Mouse (Mus musculus) midbrain, embryonic 10.5 days (tissue): ENCODE results near the gene Phlda1. TPM values are rescaled to one million over a fixed set of nuclear protein-coding genes. Genes with fewer than 3 reads are reported as not detected.

Experiments
- DNase-seq: peaks from one replicate; pipeline ENCODE4 v3.0.0-alpha.2; 2017; ENCODE audit warnings: low spot score
- H3K27ac ChIP-seq: fragments of 300-500 bp; sonication (generic); replicated peaks from 2 replicates; pipeline ENCODE4 v1.5.1; 2016; ENCODE audit warnings: mild to moderate bottlenecking
- H3K27me3 ChIP-seq: fragments of 300-500 bp; sonication (generic); 2 replicates; pipeline ENCODE4 v1.6.1; 2016; ENCODE audit warnings: low read depth, mild to moderate bottlenecking; ENCODE audit not compliant: poor library complexity, severe bottlenecking
- H3K36me3 ChIP-seq: fragments of 300-500 bp; sonication (generic); 2 replicates; pipeline ENCODE4 v1.6.1; 2016; ENCODE audit warnings: mild to moderate bottlenecking, moderate library complexity
- H3K4me1 ChIP-seq: fragments of 300-500 bp; sonication (generic); 2 replicates; pipeline ENCODE4 v1.6.1; 2016
- H3K4me3 ChIP-seq: fragments of 300-500 bp; sonication (generic); 2 replicates; pipeline ENCODE4 v1.5.1; 2016; ENCODE audit warnings: mild to moderate bottlenecking, moderate library complexity
- H3K9me3 ChIP-seq: fragments of 300-500 bp; sonication (generic); replicated peaks from 2 replicates; pipeline ENCODE4 v1.6.1; 2016; ENCODE audit warnings: mild to moderate bottlenecking
- WGBS: fragments of 180-500 bp; shearing (Covaris S2); methylation state at CpG from one replicate; pipeline ENCODE4 v1.1.7; 2016; 5-methylcytosine and 5-hydroxymethylcytosine counted together
- polyA plus RNA-seq: library from polyadenylated mRNA; unstranded; fragments of >200 nt; fragmentation: Nextera tagmentation; extraction: Ambion mirVana; gene quantifications from 2 replicates; pipeline ENCODE4 v1.2.1, GENCODE M21; 2016

Gene Phlda1
- polyA plus RNA-seq, 1 experiment from 2014 or later: 17.3 TPM

- H3K4me3 ChIP-seq: no peak overlapping the region
- peaks cover 32% of the 10 kb centered on the region for H3K4me1 ChIP-seq
- peak overlapping the region; percentile 59 for H3K27ac ChIP-seq
- H3K27me3 ChIP-seq: no peaks in the 10 kb centered on the region
- 0 out of 2 replicates have a peak, but pooled peaks cover 4% of the 10 kb centered on the region for H3K9me3 ChIP-seq
- 46% methylated on average over 7 of the region's 7 CpGs for WGBS
- peak; percentile 33 for DNase-seq
- H3K36me3 ChIP-seq: no peaks in the 10 kb centered on the region
Observed at GRCm38 (mm10) chr10:111543781-111544260, 37.7 kb downstream of the Phlda1 start.

- Histone ChIP-seq H3K4me3 (no peak overlapping the region), H3K27me3 (no peaks in the 10 kb centered on the region), H3K36me3 (no peaks in the 10 kb centered on the region), H3K4me1 (peaks cover 28% of the 10 kb centered on the region), H3K9me3 (0 out of 2 replicates have a peak, but pooled peaks cover 4% of the 10 kb centered on the region), H3K27ac (no peak overlapping the region)
- DNase-seq: no peak
- 78% methylated on average over 4 of the region's 4 CpGs for WGBS
Observed at GRCm38 (mm10) chr10:111544311-111544710, 38.2 kb downstream of the Phlda1 start.

DNA sequence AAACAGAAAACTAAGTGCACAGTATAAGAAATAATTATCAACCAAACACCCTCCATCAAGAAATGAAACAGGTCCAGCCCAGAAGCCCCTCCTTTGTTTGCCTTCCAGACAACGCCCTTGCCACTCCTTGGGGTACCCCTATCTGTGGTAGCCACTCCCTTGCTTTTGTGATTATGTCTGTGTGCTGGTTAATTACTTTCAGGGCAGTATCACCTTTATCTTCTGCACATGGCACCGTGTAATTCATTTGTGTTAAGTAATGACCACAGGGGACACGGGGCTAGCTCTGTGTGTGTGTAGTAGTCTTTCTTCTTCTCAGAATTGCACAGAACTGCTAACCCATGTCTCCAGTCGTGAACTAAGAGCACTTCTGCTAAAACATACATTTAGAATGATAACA lies 39.6 kb downstream of the Phlda1 start:
- Histone ChIP-seq H3K36me3 (no peaks in the 10 kb centered on the region), H3K27ac (no peak overlapping the region), H3K4me1 (peaks cover 15% of the 10 kb centered on the region), H3K9me3 (0 out of 2 replicates have a peak, but pooled peaks cover 4% of the 10 kb centered on the region), H3K4me3 (no peak overlapping the region), H3K27me3 (no peaks in the 10 kb centered on the region)
- WGBS: 88% methylated on average over 4 of the region's 4 CpGs
- no peak for DNase-seq

DNA sequence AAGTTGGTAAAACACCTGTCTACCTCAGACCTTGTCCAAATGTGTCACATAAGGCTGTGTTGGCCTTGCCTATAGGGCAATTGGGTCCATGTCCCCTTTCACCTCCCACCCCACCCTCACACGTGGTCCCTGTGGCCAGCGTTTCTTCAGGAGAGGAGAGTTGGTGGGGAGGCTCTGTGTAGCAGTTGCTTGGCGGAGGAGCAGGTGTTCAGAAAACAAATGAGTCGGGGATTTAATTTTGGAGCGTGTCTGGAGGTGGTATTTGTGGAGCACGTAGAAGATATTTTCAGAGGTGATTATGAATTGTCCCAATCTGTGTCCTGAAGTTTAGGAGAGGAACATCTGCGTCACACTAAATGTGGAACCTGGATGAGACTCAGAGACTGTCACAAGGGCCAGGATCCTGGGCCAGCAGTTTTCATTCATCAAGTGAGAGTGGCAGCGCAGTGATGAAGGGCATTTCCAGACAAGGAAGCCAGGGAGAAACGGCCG lies 41.8 kb downstream of the Phlda1 start:
- WGBS: 91% methylated on average over 10 of the region's 10 CpGs
- H3K27me3 ChIP-seq: no peaks in the 10 kb centered on the region

GRCm38 (mm10) chr10:111550075-111550695 lies 44.1 kb downstream of the Phlda1 start:
- no peaks in the 10 kb centered on the region for H3K36me3 ChIP-seq
- WGBS: 85% methylated on average over 6 of the region's 6 CpGs
- no peaks in the 10 kb centered on the region for H3K27me3 ChIP-seq
- no peak overlapping the region for H3K4me3 ChIP-seq
- no peaks in the 10 kb centered on the region for H3K9me3 ChIP-seq
- no peaks in the 10 kb centered on the region for H3K4me1 ChIP-seq
- no peak overlapping the region for H3K27ac ChIP-seq
- no peak for DNase-seq

More for the DNA sequence above, 41.8 kb downstream of the Phlda1 start:
- Histone ChIP-seq H3K36me3 (no peaks in the 10 kb centered on the region), H3K4me1 (peaks cover 10% of the 10 kb centered on the region), H3K4me3 (no peak overlapping the region), H3K27ac (no peak overlapping the region), H3K9me3 (no peaks in the 10 kb centered on the region)
- DNase-seq: no peak

DNA sequence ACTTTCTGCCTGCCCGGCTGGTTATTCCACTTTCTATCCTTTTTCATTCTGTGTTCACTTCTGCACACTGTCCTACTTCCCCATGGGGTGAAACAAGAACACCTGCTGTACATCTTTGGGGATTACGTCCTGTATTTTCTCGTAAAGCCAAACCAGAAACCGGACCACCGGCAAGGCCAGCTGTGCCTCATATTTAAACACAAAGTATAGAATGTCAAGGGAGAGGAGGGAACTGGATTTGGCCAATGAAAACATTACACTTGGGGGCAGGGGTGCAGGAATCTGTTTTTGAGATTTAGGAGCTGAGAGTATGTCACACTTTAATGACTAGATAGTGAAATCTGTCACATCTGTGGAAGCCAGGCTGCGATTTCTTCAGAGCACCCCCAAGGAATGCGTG lies 47.6 kb downstream of the Phlda1 start:
- Histone ChIP-seq H3K27ac (no peak overlapping the region), H3K4me1 (no peaks in the 10 kb centered on the region), H3K9me3 (no peaks in the 10 kb centered on the region), H3K27me3 (no peaks in the 10 kb centered on the region), H3K36me3 (no peaks in the 10 kb centered on the region), H3K4me3 (no peak overlapping the region)
- DNase-seq: no peak
- 82% methylated on average over 7 of the region's 7 CpGs for whole genome bisulfite sequencing

GRCm38 (mm10) chr10:111554651-111555050 lies 48.6 kb downstream of the Phlda1 start:
- Histone ChIP-seq H3K36me3 (no peaks in the 10 kb centered on the region), H3K27ac (no peak overlapping the region), H3K4me3 (no peak overlapping the region), H3K4me1 (peaks cover 4% of the 10 kb centered on the region; the same call in 1 of the 2 replicates), H3K27me3 (no peaks in the 10 kb centered on the region), H3K9me3 (no peaks in the 10 kb centered on the region)
- WGBS: 94% methylated on average over 5 of the region's 5 CpGs
- no peak for DNase-seq

GRCm38 (mm10) chr10:111558211-111558610 lies 52.1 kb downstream of the Phlda1 start:
- no peak for DNase-seq

More at GRCm38 (mm10) chr10:111558211-111558610, 52.1 kb downstream of the Phlda1 start:
- Histone ChIP-seq H3K27ac (no peak overlapping the region), H3K36me3 (no peaks in the 10 kb centered on the region), H3K27me3 (no peaks in the 10 kb centered on the region), H3K4me3 (no peak overlapping the region), H3K9me3 (no peaks in the 10 kb centered on the region), H3K4me1 (peaks cover 4% of the 10 kb centered on the region; the same call in 1 of the 2 replicates)
- WGBS: 88% methylated on average over 5 of the region's 5 CpGs

Other genes starting within 250 kb of the Phlda1 start
- 6.8 and 7.7 TPM in 2 replicates for gene Bbs10, start 207.6 kb upstream of the Phlda1 start, polyA plus RNA-seq
- gene Nap1l1, start 33.1 kb upstream of the Phlda1 start, polyA plus RNA-seq: 355 and 424 TPM in 2 replicates